ENCODE assay signal across 21 mouse cellular contexts in genomic region chr12:85615486-85615885, GRCm38 (mm10). TPM values are rescaled to one million over a fixed set of nuclear protein-coding genes. Genes with fewer than 3 reads are reported as not detected.
DNase-seq lines count a peak whose midpoint lies in the region; TF ChIP-seq lines count a peak whose summit lies in the region.
"Had no signal": no experiment of that assay in that cellular context is flagged by ENCODE, and none has a peak within 500 bp of the region (broad histone marks: within the 10 kb centered on the region; RNA-seq: fewer than 3 reads in every experiment).

No protein-coding gene starts in this region.

- DNase-seq in heart, embryonic 10.5 days (ENCODE audit: low spot score) = no peak
- no peak for DNase-seq in heart, postnatal 10 days
- DNase-seq in ES-CJ7 (ENCODE audit: low read depth, low spot score) = peak; percentile 52
- DNase-seq in layer of hippocampus, postnatal 10 days (ENCODE audit: low spot score in 2 of 2) = no peak
- no peak for DNase-seq in urinary bladder, adult 2 months (ENCODE audit: low spot score)
- DNase-seq: adrenal gland, postnatal 10 days; B cell, adult 2 months; cerebellum, adult 18-20 months; cerebellum, adult 9-10 months; cerebellum, postnatal 14 days; gastrocnemius, postnatal 10 days; gastrocnemius, postnatal 36 days; heart, adult 2 months; heart, postnatal 36 days had no signal

- WGBS in heart, embryonic 10.5 days = 83% methylated on average over 8 of the region's 8 CpGs

- intact Hi-C loops in heart, postnatal 10 days (cut with DNase I) = no loop called here

- H3K36me3 ChIP-seq in heart, embryonic 10.5 days = peaks cover 12% of the 10 kb centered on the region
- peaks cover 58% of the 10 kb centered on the region for H3K36me3 ChIP-seq in myocyte (ENCODE audit: control insufficient read depth, insufficient read depth)
- H3K36me3 ChIP-seq: forebrain, embryonic 10.5 days had no signal

- no peaks in the 10 kb centered on the region for H3K27me3 ChIP-seq in heart, embryonic 10.5 days (ENCODE audit: insufficient read depth, poor library complexity, severe bottlenecking)
- no peaks in the 10 kb centered on the region for H3K27me3 ChIP-seq in myocyte (ENCODE audit: control insufficient read depth, insufficient read depth, insufficient read length)
- H3K27me3 ChIP-seq: forebrain, embryonic 13.5 days; hindbrain, embryonic 13.5 days; intestine, embryonic 15.5 days had no signal

- no peak overlapping the region for H3K4me2 ChIP-seq in myocyte (ENCODE audit: low read depth)
- H3K4me2 ChIP-seq: forebrain, embryonic 13.5 days; heart, embryonic 11.5 days; hindbrain, embryonic 13.5 days; intestine, embryonic 15.5 days had no signal

- no peak for TF ChIP-seq POLR2A in myocyte (IDR thresholded peaks at IDR 0.05; ENCODE audit: insufficient read length, low read depth)

- peaks cover 28% of the 10 kb centered on the region for H3K4me1 ChIP-seq in heart, embryonic 10.5 days

- no peaks in the 10 kb centered on the region for H3K9me3 ChIP-seq in heart, embryonic 10.5 days
- H3K9me3 ChIP-seq: forebrain, embryonic 10.5 days; forebrain, embryonic 13.5 days; hindbrain, embryonic 10.5 days; hindbrain, embryonic 13.5 days; intestine, embryonic 15.5 days had no signal

- no peak overlapping the region for H3ac ChIP-seq in myocyte (ENCODE audit: control insufficient read depth, insufficient read length)

- peak overlapping the region; percentile 23; the same call in 1 of the 2 replicates for H3K27ac ChIP-seq in heart, embryonic 10.5 days
- H3K27ac ChIP-seq: forebrain, embryonic 10.5 days; forebrain, embryonic 13.5 days; heart, adult 2 months; hindbrain, embryonic 10.5 days; hindbrain, embryonic 13.5 days; intestine, embryonic 15.5 days had no signal

- H3K4me3 ChIP-seq in heart, embryonic 10.5 days = no peak overlapping the region
- no peak overlapping the region for H3K4me3 ChIP-seq in myocyte
- H3K4me3 ChIP-seq: forebrain, embryonic 10.5 days; forebrain, embryonic 13.5 days; heart, adult 2 months; hindbrain, embryonic 10.5 days; hindbrain, embryonic 13.5 days; intestine, embryonic 15.5 days had no signal

- peaks cover 99% of the 10 kb centered on the region for H3K79me2 ChIP-seq in myocyte (ENCODE audit: control insufficient read depth, insufficient read depth)

TF ChIP-seq in myocyte, 11 proteins besides CTCF, POLR2A, EP300 and RAD21:
- TF ChIP-seq TCF3 (IDR thresholded peaks at IDR 0.05; ENCODE audit: insufficient read length, low read depth) (no peak), CEBPB (IDR thresholded peaks at IDR 0.05; ENCODE audit: insufficient read depth, poor library complexity, severe bottlenecking) (no peak), POLR2AphosphoS2 (IDR thresholded peaks at IDR 0.05; ENCODE audit: insufficient read length, low read depth) (peak; percentile 33), MYOG (IDR thresholded peaks at IDR 0.05; ENCODE audit: control insufficient read depth in 1 of 3, insufficient read depth in 1 of 3, insufficient read length in 2 of 3, low read depth in 2 of 3) (no peak)

RNA-seq across cellular contexts. Expression of gene Jdp2, which starts 16.7 kb away (rescaled TPM):
- polyA plus RNA-seq in heart, embryonic 10.5 days (2016; fragmentation: Nextera tagmentation; extraction: Ambion mirVana) = 0.63 and 0.68 TPM in 2 replicates
- total RNA-seq in heart, postnatal 10 days (2021) = 10 to 100 TPM; 12.6 to 20.2 TPM
- polyA plus RNA-seq in myocyte (2012; fragmentation: generic; extraction: Trizol) = 72.9 TPM
- total RNA-seq in layer of hippocampus, postnatal 10 days (2021) = 10 to 100 TPM; 21.4 to 22.8 TPM
- polyA plus RNA-seq in urinary bladder, adult 2 months (2012; rRNA removed) = 20.3 and 27.1 TPM in 2 replicates
- polyA plus RNA-seq: forebrain, embryonic 13.5 days had no signal

Comparison
In these comparisons a context has a peak if more than half of its experiments do, and no peak if none do; other contexts are left out.
1. RNA of gene Jdp2, which starts 16.7 kb away (polyA plus RNA-seq): 72.9 TPM in myocyte (single experiment) and 20.3 to 27.1 TPM in urinary bladder, adult 2 months; 0.63 to 0.68 TPM in heart, embryonic 10.5 days; every median in the first group is over 10 times any median in the second.